Mouse (Mus musculus) erythroblast, embryonic 14.5 days (primary cell): ENCODE data around the gene Mtor. TPM values are rescaled to one million over a fixed set of nuclear protein-coding genes. Genes with fewer than 3 reads are reported as not detected.

ENCODE experiments used
- H3K27me3 ChIP-seq: 2 replicates; pipeline ENCODE4 v1.6.1; 2012; ENCODE audit warnings: inconsistent platforms; ENCODE audit not compliant: control insufficient read depth
- H3K36me3 ChIP-seq: 2 replicates; pipeline ENCODE4 v1.6.1; 2012; ENCODE audit warnings: mild to moderate bottlenecking, inconsistent platforms; ENCODE audit not compliant: control insufficient read depth
- H3K4me1 ChIP-seq: 2 replicates; pipeline ENCODE4 v1.6.1; 2012; ENCODE audit warnings: inconsistent platforms; ENCODE audit not compliant: control insufficient read depth
- H3K4me3 ChIP-seq: replicated peaks from 2 replicates; pipeline ENCODE3; 2012; ENCODE audit warnings: moderate library complexity, mild to moderate bottlenecking, inconsistent platforms
- H3K9me3 ChIP-seq: 2 replicates; pipeline ENCODE4 v1.6.1; 2012; ENCODE audit warnings: low read length, inconsistent platforms, mixed read lengths; ENCODE audit not compliant: control insufficient read depth
- TAL1 ChIP-seq: IDR thresholded peaks from 3 replicates; pipeline ENCODE4 v1.6.1; 2012; ENCODE audit warnings: low read length, inconsistent platforms, mixed read lengths
- polyA plus RNA-seq: library from polyadenylated mRNA; stranded (reverse); fragments of >175 nt; gene quantifications from 2 replicates; pipeline ENCODE4 v1.2.3, GENCODE M21; 2012

The Mtor gene
- polyA plus RNA-seq, 1 experiment = 1.2 TPM

DNA sequence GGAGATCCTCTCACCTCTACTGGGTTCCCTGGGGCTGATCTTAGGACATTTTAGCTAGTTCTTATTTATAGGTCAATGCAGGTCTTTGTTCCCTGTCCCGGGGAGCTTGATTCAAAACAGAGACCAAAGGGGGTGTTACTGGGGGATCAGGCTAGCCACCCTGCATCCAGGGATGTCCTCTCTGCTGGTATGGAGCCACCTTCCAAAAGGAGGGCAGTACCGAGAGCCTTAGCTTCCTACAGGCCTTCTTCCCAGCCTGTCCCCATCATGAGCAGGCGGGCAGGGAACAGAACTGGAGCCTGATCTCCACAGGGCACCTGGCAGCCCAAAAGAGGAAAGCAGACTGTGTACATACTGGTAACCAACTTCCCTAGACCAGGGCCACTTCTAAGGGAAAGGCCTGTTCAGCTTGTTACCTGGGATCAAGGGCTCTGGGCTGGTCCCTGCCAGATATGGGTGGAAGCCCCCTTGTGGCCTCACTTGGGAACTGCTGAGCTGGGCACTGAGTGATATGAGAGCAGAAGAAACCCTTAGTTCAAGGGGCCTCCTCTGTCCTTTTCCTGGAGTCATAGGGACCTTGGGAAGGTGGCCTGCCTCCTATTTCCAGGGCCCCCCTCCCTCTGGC, 156.2 kb downstream of the Mtor start:
- H3K27me3 ChIP-seq = no peaks in the 10 kb centered on the region
- peaks cover 12% of the 10 kb centered on the region for H3K36me3 ChIP-seq
- H3K9me3 ChIP-seq = peaks cover 5% of the 10 kb centered on the region
- no peak overlapping the region for H3K4me3 ChIP-seq
- H3K4me1 ChIP-seq = 0 out of 2 replicates have a peak, but pooled peaks cover 2% of the 10 kb centered on the region
- TF ChIP-seq TAL1 = no peak

Other genes starting within 250 kb of the Mtor start
- gene Disp3, start 160.6 kb upstream of the Mtor start, polyA plus RNA-seq = 0.01 TPM in 1 of 2 replicates, not detected in the other
- gene Ubiad1, start 3.8 kb upstream of the Mtor start, polyA plus RNA-seq = 0.29 and 1.2 TPM in 2 replicates
- 0.06 TPM in 1 of 2 replicates, not detected in the other for gene Angptl7, start 51.8 kb downstream of the Mtor start, polyA plus RNA-seq
- gene Exosc10, start 109.8 kb downstream of the Mtor start, polyA plus RNA-seq = 2.9 and 3.1 TPM in 2 replicates
- gene Srm, start 142.9 kb downstream of the Mtor start, polyA plus RNA-seq = 3.4 and 4.3 TPM in 2 replicates
- gene Masp2, start 153.9 kb downstream of the Mtor start, polyA plus RNA-seq = 0.06 and 0.12 TPM in 2 replicates
- 2.2 and 3.0 TPM in 2 replicates for gene Tardbp, start 178.4 kb downstream of the Mtor start, polyA plus RNA-seq
- not detected in 2 replicates for gene Gm572, start 194.7 kb downstream of the Mtor start, polyA plus RNA-seq